Mouse (Mus musculus) midbrain, embryonic 13.5 days (tissue): ENCODE measurements at regions not wholly inside any gene's neighbourhood (a gene's known extent, or its start where the extent isn't known, plus 50 kb on each side); places are given as distances from the start of the nearest gene placed in this dataset.
"Not testable (repeated sequence)": the region's sequence is repeated elsewhere in the genome, so short reads cannot be mapped to it uniquely, and the experiment has no call there.

Experiments used
- ATAC-seq: fragments of 200-750 bp; cut with Nextera tagmentation; 2 replicates; pipeline ENCODE4 v1.8.0; 2017; ENCODE audit warnings: mild to moderate bottlenecking, moderate TSS enrichment, moderate library complexity
- H3K27ac ChIP-seq: fragments of 300-500 bp; sonication (generic); 2 replicates; pipeline ENCODE4 v1.5.1; 2015; ENCODE audit warnings: inconsistent platforms, mild to moderate bottlenecking, moderate library complexity
- H3K27me3 ChIP-seq: fragments of 300-500 bp; sonication (generic); 2 replicates; pipeline ENCODE4 v1.6.1; 2015; ENCODE audit warnings: mild to moderate bottlenecking, inconsistent platforms
- H3K36me3 ChIP-seq: fragments of 300-500 bp; sonication (generic); 2 replicates; pipeline ENCODE4 v1.6.1; 2015; ENCODE audit warnings: mild to moderate bottlenecking, inconsistent platforms
- H3K4me1 ChIP-seq: fragments of 300-500 bp; sonication (generic); replicated peaks from 2 replicates; pipeline ENCODE4 v1.6.1; 2015; ENCODE audit warnings: inconsistent platforms
- H3K4me2 ChIP-seq: fragments of 300-500 bp; sonication (generic); replicated peaks from 2 replicates; pipeline ENCODE4 v1.6.1; 2015; ENCODE audit warnings: moderate library complexity, mild to moderate bottlenecking, inconsistent platforms
- H3K4me3 ChIP-seq: fragments of 300-500 bp; sonication (generic); replicated peaks from 2 replicates; pipeline ENCODE4 v1.5.1; 2015; ENCODE audit warnings: mild to moderate bottlenecking, inconsistent platforms
- H3K9ac ChIP-seq: fragments of 300-500 bp; sonication (generic); replicated peaks from 2 replicates; pipeline ENCODE4 v1.6.1; 2015; ENCODE audit warnings: mild to moderate bottlenecking, inconsistent platforms
- H3K9me3 ChIP-seq: fragments of 300-500 bp; sonication (generic); 2 replicates; pipeline ENCODE4 v1.6.1; 2016; ENCODE audit warnings: mild to moderate bottlenecking, inconsistent platforms
- WGBS: fragments of 180-500 bp; shearing (Covaris S2); methylation state at CpG from one replicate; pipeline ENCODE4 v1.1.7; 2015; 5-methylcytosine and 5-hydroxymethylcytosine counted together

GRCm38 (mm10) chr1:141716953-141717352 lies 1471.0 kb downstream of the Kcnt2 start:
- Histone ChIP-seq H3K9me3 (no peaks in the 10 kb centered on the region), H3K27me3 (no peaks in the 10 kb centered on the region), H3K4me2 (no peak overlapping the region), H3K9ac (no peak overlapping the region), H3K36me3 (no peaks in the 10 kb centered on the region), H3K27ac (no peak overlapping the region), H3K4me1 (peaks cover 7% of the 10 kb centered on the region), H3K4me3 (no peak overlapping the region)
- ATAC-seq: peak; percentile 50

- Histone ChIP-seq H3K36me3 (no peaks in the 10 kb centered on the region), H3K4me3 (no peak overlapping the region), H3K9ac (no peak overlapping the region), H3K27ac (no peak overlapping the region), H3K4me2 (peak overlapping the region; percentile 21), H3K9me3 (no peaks in the 10 kb centered on the region), H3K27me3 (no peaks in the 10 kb centered on the region), H3K4me1 (peaks cover 7% of the 10 kb centered on the region)
- peak; percentile 75; the same call in 1 of the 2 replicates for ATAC-seq
- WGBS: 17% methylated on average over 6 of the region's 6 CpGs
These were observed 1471.6 kb downstream of the Kcnt2 start for GRCm38 (mm10) chr1:141717510-141717909.

- Histone ChIP-seq H3K27ac (no peak overlapping the region), H3K9me3 (no peaks in the 10 kb centered on the region), H3K4me3 (no peak overlapping the region), H3K4me1 (no peaks in the 10 kb centered on the region), H3K4me2 (no peak overlapping the region), H3K27me3 (no peaks in the 10 kb centered on the region), H3K9ac (no peak overlapping the region), H3K36me3 (no peaks in the 10 kb centered on the region)
- no peak for ATAC-seq
These were observed 1495.3 kb downstream of the Kcnt2 start for GRCm38 (mm10) chr1:141741299-141741698.

GRCm38 (mm10) chr1:141776059-141776458 lies 1530.1 kb downstream of the Kcnt2 start:
- ATAC-seq: no peak
- Histone ChIP-seq H3K9me3 (no peaks in the 10 kb centered on the region), H3K4me3 (no peak overlapping the region), H3K4me2 (no peak overlapping the region), H3K36me3 (no peaks in the 10 kb centered on the region), H3K9ac (no peak overlapping the region), H3K27ac (no peak overlapping the region), H3K27me3 (no peaks in the 10 kb centered on the region), H3K4me1 (no peaks in the 10 kb centered on the region)
- 61% methylated on average over 1 of the region's 1 CpGs for WGBS

GRCm38 (mm10) chr1:141783367-141783766 lies 1537.4 kb downstream of the Kcnt2 start:
- H3K4me1 ChIP-seq: no peaks in the 10 kb centered on the region
- no peaks in the 10 kb centered on the region for H3K9me3 ChIP-seq
- no peaks in the 10 kb centered on the region for H3K27me3 ChIP-seq
- no peaks in the 10 kb centered on the region for H3K36me3 ChIP-seq
- H3K4me3 ChIP-seq: no peak overlapping the region
- WGBS: 90% methylated on average over 1 of the region's 1 CpGs
- H3K4me2 ChIP-seq: no peak overlapping the region
- ATAC-seq: no peak
- H3K9ac ChIP-seq: no peak overlapping the region
- H3K27ac ChIP-seq: no peak overlapping the region

GRCm38 (mm10) chr1:141813315-141814158 lies 1567.6 kb downstream of the Kcnt2 start:
- no peak for ATAC-seq
- H3K27ac ChIP-seq: no peak overlapping the region
- no peak overlapping the region for H3K9ac ChIP-seq
- H3K9me3 ChIP-seq: no peaks in the 10 kb centered on the region
- H3K36me3 ChIP-seq: no peaks in the 10 kb centered on the region
- no peak overlapping the region for H3K4me2 ChIP-seq
- H3K4me1 ChIP-seq: no peaks in the 10 kb centered on the region
- no peak overlapping the region for H3K4me3 ChIP-seq
- no peaks in the 10 kb centered on the region for H3K27me3 ChIP-seq
- 97% methylated on average over 1 of the region's 1 CpGs for WGBS

GRCm38 (mm10) chr1:141831444-141831843 lies 1585.5 kb downstream of the Kcnt2 start:
- Histone ChIP-seq H3K9me3 (no peaks in the 10 kb centered on the region), H3K27ac (no peak overlapping the region), H3K27me3 (no peaks in the 10 kb centered on the region), H3K4me2 (no peak overlapping the region), H3K4me3 (no peak overlapping the region), H3K9ac (no peak overlapping the region), H3K36me3 (no peaks in the 10 kb centered on the region), H3K4me1 (no peaks in the 10 kb centered on the region)
- no peak for ATAC-seq

- Histone ChIP-seq H3K36me3 (no peaks in the 10 kb centered on the region), H3K27me3 (no peaks in the 10 kb centered on the region), H3K27ac (no peak overlapping the region), H3K9ac (no peak overlapping the region), H3K4me2 (no peak overlapping the region), H3K4me3 (no peak overlapping the region), H3K9me3 (no peaks in the 10 kb centered on the region), H3K4me1 (no peaks in the 10 kb centered on the region)
- ATAC-seq: no peak
- WGBS: 84% methylated on average over 2 of the region's 2 CpGs
These were observed 1596.6 kb downstream of the Kcnt2 start for GRCm38 (mm10) chr1:141842547-141842946.

GRCm38 (mm10) chr1:141853841-141854240 lies 1607.9 kb downstream of the Kcnt2 start:
- not testable (repeated sequence) for H3K27ac ChIP-seq, H3K4me2 ChIP-seq, H3K36me3 ChIP-seq, H3K9ac ChIP-seq, H3K4me3 ChIP-seq, H3K9me3 ChIP-seq, H3K4me1 ChIP-seq, H3K27me3 ChIP-seq, ATAC-seq
- WGBS: 83% methylated on average over 1 of the region's 1 CpGs

- ATAC-seq: no peak
- no peak overlapping the region for H3K4me3 ChIP-seq
- H3K4me1 ChIP-seq: no peaks in the 10 kb centered on the region
- H3K9ac ChIP-seq: no peak overlapping the region
- WGBS: 85% methylated on average over 4 of the region's 4 CpGs
- H3K27me3 ChIP-seq: no peaks in the 10 kb centered on the region
- no peak overlapping the region for H3K4me2 ChIP-seq
- H3K9me3 ChIP-seq: no peaks in the 10 kb centered on the region
- no peaks in the 10 kb centered on the region for H3K36me3 ChIP-seq
- no peak overlapping the region for H3K27ac ChIP-seq
These were observed 1638.4 kb downstream of the Kcnt2 start for GRCm38 (mm10) chr1:141884356-141884755.

- WGBS: 85% methylated on average over 8 of the region's 8 CpGs
- no peaks in the 10 kb centered on the region for H3K9me3 ChIP-seq
- H3K9ac ChIP-seq: no peak overlapping the region
- H3K27ac ChIP-seq: no peak overlapping the region
- H3K4me2 ChIP-seq: no peak overlapping the region
- H3K36me3 ChIP-seq: no peaks in the 10 kb centered on the region
- no peak for ATAC-seq
- H3K4me1 ChIP-seq: no peaks in the 10 kb centered on the region
- no peaks in the 10 kb centered on the region for H3K27me3 ChIP-seq
- no peak overlapping the region for H3K4me3 ChIP-seq
These were observed 1652.0 kb downstream of the Kcnt2 start for GRCm38 (mm10) chr1:141897924-141898455.

- no peak for ATAC-seq
- no peaks in the 10 kb centered on the region for H3K27me3 ChIP-seq
- H3K4me2 ChIP-seq: no peak overlapping the region
- no peaks in the 10 kb centered on the region for H3K36me3 ChIP-seq
- H3K4me1 ChIP-seq: no peaks in the 10 kb centered on the region
- WGBS: 91% methylated on average over 7 of the region's 7 CpGs
- H3K27ac ChIP-seq: no peak overlapping the region
- H3K9me3 ChIP-seq: no peaks in the 10 kb centered on the region
- H3K4me3 ChIP-seq: no peak overlapping the region
- no peak overlapping the region for H3K9ac ChIP-seq
These were observed 1665.9 kb downstream of the Kcnt2 start for GRCm38 (mm10) chr1:141911714-141912398.
